Mouse (Mus musculus): Measurements from ENCODE around the gene Mcl1.

- no peak for TF ChIP-seq CTCF (IDR thresholded peaks at IDR 0.05; ENCODE audit: control insufficient read depth, insufficient read depth, insufficient replicate concordance, low read depth, low read length)
- no peak for TF ChIP-seq POLR2A (IDR thresholded peaks at IDR 0.05; ENCODE audit: control insufficient read depth, low read depth, low read length)
Observed at GRCm38 (mm10) chr3:95692677-95693076, 34.1 kb downstream of the Mcl1 start.

Data from testis, adult 2 months (tissue).